Mouse (Mus musculus) right cerebral cortex, adult 18-20 months (tissue): ENCODE measurements around the gene Dtx4.
"Not testable (repeated sequence)": the region's sequence is repeated elsewhere in the genome, so short reads cannot be mapped to it uniquely, and the experiment has no call there.

Experiments
- DNase-seq: peaks from one replicate; pipeline ENCODE4 v3.0.0; 2022; ENCODE audit warnings: mixed read lengths

The Dtx4 gene

GRCm38 (mm10) chr19:12501370-12502347 lies at the start of gene Dtx4:
Gene Dtx4, minus strand, starts transcription at chr19:12501454.
- DNase-seq: peak; percentile 92

DNA sequence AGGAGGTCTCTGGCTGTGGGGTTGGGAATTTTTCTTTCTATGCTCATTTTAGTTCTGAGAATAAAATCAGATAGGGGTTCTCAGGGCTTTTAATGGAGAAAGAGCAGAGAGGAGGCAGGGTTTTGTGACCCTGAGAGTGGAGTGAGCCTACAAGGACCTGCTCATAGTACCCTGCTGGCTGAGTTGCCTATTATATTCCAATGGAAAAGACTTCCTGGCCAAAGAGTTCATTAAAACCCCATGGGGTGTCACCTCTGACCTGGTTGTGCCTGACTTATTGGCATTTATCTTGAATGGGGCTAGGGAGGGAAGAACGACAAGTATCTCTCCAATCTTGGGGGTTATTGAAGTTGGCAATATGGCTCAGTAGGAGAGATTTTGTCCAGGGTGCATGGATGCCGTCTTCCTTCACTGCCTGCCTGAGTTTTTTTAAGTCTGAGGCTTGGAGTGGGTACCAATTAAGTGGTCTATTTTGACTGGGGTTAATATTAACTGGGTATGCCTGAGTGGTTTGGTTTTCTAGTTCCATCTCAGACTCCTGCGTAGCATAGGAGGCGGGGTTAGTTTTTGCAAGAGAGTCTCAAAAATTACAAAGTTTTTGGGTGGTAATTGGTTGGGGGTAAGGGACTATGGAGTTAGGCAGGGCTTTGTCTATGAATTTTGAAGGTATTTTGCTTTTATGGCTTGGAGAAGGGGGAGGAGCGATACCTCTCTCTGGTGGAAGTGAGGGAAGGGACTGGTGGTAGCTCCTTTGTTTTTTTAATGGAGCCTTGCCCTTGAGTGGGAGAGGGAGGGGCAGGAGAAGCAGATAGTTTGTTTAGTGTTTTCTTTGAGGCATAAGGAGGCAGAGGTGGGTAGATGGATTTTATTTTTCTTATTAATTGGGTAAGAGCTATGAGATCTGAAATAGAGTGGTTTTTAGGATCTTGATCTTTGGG lies 49.0 kb upstream of the Dtx4 start:
- DNase-seq: no peak

- no peak for DNase-seq
Observed at GRCm38 (mm10) chr19:12549166-12549565, 47.9 kb upstream of the Dtx4 start.

- not testable (repeated sequence) for DNase-seq
Observed at GRCm38 (mm10) chr19:12545440-12545839, 44.2 kb upstream of the Dtx4 start, which contains the start of gene Fam111a. Gene Fam111a, plus strand, starts transcription at chr19:12545740.

- no peak for DNase-seq
Observed at GRCm38 (mm10) chr19:12541644-12542043, 40.4 kb upstream of the Dtx4 start.

- DNase-seq: no peak
Observed at GRCm38 (mm10) chr19:12540727-12541126, 39.5 kb upstream of the Dtx4 start.

- no peak for DNase-seq
Observed at GRCm38 (mm10) chr19:12539975-12540374, 38.7 kb upstream of the Dtx4 start.

DNA sequence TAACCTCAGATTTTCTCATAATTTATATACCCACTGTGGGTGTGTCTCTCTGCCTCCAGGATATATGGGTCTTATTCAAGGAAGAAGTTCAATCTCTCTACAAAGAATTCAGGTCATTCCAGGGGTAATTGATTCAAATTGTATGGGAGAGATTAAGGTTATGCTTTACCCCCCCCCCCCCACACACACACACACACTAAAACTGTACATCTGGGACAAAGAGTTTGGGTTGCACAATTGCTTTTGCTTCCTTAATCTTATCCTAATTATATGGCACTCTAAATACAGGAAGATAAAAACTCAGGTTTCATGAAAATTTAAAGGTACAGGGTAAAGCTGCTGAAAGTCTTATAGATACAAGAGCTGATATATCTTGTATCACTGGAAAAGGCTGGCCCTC lies 35.9 kb upstream of the Dtx4 start:
- no peak for DNase-seq

DNA sequence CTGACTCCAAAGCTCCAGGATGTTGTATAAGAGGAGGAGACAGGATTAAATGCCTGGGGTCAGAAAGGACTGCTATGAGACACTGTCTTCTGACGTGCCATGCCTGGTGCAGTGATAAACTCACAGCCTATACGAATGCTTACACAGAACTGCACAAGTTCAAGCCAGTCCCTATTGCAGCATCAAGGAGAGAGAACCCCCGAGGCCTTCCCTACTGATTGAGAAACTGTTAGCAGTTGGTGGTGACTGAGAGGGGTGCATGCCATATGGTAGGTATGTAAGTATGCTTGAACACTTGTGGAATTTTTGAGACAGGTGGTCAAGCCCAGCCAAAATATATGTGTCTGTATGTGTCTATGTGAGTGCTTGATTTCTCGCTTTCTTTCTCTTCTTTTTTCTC lies 22.1 kb upstream of the Dtx4 start:
- DNase-seq: no peak

DNA sequence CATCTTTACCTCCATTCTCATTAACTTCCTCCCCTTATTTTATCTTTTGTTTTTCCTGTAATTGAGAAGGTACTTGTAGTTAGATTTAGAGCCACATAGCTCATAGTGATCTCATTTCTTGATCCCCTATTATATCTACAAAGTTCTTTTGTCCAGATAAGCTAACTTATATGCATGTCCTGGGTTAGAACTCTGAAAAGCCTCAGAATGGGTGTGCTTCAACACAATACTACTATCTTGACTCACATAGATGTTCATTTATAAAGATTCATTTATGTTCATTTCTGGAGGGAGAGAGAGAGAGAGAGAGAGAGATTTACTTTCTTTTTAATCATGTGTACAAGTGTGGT lies 17.3 kb upstream of the Dtx4 start:
- DNase-seq: no peak

DNA sequence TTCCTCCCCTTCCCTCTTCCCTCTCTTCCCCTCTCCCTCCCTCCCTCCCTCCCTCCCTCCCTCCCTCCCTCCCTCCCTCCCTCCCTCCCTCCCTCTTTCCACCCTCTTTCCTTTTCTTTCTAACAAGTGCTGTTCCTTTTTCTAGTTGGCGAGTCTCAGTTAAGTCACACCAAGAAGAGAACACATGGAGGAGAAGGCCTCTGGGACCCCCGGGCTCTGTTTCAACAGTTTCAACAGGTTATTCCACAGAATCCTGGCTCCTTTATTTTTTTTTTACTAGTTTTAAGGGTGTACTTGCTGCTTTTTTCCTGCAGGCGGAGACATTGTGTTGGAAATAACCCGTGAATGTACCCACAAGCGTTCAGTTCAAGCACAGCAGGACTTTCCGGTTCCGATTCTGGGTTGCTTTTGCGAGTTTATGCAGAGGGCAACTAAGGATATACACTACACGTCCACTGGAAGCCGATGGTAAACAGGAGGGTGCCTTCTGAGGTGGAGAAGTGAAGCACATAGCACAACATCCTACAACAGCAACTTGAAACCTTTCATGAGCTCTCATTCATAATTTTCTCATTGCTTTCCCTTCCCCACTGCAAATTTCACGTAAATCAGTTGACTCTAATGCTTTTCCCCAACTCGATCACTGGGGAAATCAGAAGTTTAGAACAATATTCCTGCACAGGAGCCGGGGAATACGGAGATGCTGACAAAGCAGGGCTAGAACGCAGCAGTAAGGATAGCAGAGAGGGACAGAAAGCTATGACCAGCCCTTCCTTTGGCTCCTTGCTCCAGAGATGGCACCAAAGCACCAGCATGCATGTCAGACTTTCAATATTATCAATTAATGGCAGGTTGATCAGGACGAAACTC lies 16.7 kb upstream of the Dtx4 start:
- peak; percentile 69 for DNase-seq

DNA sequence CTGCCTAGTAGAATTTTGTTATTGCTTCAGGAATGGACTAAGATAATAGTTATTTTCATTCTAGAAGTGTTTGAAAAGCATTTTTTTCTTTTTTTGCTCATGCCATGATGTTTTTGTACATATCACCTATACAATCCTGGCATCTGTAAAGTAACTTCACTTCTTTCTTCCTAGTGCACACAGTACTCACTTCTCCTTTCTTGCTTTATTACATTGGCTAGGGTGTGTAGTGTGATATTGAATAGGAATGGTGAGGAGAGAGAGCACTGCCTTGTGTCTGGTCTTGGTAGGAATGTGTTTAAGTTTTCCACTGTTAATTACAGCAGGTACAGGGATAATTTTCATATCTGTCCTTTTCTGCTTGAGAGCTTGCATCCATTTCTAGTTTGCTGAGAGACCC lies 13.4 kb upstream of the Dtx4 start:
- DNase-seq: no peak

DNA sequence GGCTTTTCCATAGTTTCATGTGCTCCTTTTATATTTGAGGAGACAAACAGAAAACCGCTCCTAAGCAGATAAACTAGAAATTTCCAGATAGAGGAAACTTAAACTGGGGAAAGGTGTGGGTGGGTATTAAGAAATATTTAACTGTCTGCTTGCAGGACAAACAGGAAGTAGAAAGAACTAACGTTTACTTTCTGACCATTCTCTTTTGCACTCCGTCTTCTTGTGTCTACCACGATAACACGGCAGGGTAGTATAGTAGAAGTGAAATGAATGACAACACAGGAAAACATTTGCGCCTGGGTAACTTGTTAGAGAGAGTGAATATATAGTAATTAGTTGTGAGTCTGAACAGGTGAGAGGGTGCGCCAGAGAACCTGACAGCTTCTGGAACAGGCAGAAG lies 1.5 kb upstream of the Dtx4 start:
- DNase-seq: no peak

GRCm38 (mm10) chr19:12500881-12501311 lies 358 bp downstream of the Dtx4 start:
- peak; percentile 63 for DNase-seq

- DNase-seq: peak; percentile 89
Observed at GRCm38 (mm10) chr19:12500124-12500523, 1.1 kb downstream of the Dtx4 start.

- no peak for DNase-seq
Observed at GRCm38 (mm10) chr19:12499485-12499884, 1.8 kb downstream of the Dtx4 start.

DNA sequence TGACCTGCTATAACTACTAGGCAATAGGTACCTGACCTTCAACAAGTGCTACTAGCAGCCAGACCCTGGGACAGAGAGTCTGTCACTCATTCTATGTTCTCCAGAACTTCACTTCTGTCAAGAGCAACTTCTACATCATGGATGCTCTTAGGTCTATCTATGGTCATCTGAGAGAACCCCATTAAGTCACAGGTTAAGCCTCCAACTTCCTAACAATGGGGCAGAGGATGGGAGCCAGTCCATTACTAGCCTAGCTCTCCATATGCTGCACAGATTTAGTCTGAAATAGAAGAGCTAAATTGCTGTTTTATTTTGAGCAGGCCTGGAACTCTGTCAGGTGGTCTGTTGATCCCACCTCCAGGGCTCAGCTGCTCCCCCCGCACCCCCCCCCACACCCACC lies 2.3 kb downstream of the Dtx4 start:
- no peak for DNase-seq

DNA sequence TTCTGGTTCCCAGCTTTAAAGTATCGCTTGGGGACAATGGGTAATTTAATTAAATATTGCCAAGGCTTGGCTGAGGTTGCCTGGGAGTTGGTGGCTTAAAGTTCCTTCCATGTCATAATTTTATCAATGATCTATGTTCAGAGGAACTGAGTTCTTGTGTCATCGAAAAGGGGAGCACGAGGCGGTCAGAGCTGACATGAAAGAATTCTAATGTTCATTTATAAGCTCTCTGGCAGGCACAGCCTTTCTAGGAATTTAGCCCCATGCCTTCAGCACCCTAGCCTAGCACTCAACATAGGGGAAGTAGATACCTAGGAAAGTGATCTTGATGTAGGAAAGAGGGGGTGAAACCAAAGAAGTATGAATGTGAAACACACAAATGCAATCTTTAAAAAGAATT lies 2.9 kb downstream of the Dtx4 start:
- no peak for DNase-seq

DNA sequence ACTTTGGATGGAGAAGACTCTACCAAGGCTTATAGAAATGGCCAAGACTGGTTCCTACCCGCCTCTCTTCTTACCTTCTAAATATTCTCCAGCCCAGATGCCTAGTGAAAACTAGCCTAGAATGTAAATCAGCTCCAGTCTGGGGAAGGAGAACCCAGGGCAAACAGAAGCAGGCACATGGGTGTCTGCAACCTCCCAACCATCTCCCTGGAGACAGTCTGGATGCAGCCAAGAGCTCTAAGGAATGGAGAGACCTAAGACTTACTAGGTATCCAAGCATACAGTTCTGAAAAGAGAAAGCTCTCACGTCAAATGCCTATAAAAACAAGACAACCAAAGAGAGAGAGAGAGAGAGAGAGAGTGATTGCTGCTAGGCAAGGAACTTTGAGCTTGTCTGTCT lies 3.3 kb downstream of the Dtx4 start:
- no peak for DNase-seq

DNA sequence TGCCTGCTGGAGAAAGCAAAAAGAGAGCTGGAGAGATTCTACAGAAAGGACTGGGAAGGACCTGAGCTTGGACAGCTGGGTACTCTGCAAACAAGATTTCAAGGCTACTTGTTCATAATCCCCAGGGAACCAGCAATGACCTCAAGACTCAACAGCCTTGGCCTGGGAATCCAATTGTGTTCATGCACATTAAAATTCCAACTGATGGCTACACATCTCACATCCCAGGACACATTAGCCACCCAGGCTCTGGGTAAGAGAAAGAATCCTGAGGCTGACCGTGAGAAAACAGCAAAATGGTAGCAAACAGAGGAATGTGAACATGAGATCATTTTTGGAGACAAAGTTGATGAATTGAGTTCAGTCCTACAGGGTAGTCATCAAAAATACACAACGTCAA lies 5.0 kb downstream of the Dtx4 start:
- DNase-seq: no peak

DNA sequence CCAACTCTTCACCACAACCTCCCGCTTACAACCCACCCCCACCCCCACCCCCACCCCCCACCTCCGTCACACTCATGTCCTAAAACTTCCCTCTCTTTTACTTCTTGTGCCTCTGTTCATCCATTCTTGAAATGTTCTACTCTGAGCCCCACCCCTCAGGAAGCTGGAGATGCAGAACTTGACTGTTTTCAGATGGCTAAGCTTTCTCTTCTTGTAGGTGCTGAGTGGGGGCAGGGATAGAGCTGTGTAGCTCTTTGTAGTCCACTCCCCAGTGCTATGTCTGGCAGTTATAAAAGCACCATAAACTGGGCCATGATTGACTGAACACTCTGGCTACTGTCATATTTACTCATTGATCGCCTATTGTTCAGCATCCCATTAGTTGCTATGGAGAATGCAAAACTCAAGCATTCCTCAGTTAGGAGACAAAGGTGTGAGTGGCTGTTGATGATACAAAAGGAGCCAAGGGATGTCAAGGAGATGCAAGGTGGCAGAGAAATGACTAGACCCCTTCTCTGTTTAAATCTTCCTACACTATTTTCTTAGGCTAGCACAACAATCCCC lies 6.2 kb downstream of the Dtx4 start:
- DNase-seq: no peak

DNA sequence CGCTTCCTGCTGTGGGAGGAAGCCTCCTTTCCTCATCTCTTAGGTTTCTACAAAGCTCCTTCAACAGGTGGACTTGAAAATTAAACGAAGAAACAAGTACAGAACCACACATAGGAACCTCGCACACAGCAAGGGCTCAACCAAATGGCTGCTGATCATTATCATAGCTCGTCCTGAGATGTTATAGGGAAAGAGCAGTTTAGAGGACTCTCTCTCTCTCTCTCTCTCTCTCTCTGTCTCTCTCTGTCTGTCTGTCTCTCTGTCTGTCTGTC lies 7.1 kb downstream of the Dtx4 start:
- no peak for DNase-seq
